Mouse (Mus musculus) cerebellum, adult 2 months (tissue): ENCODE data around the gene Mast4. TPM values are rescaled to one million over a fixed set of nuclear protein-coding genes. Genes with fewer than 3 reads are reported as not detected.

ENCODE experiments used
- DNase-seq, 2 experiments: peaks; one replicate each; pipeline ENCODE4 v3.0.0; 2021
- H3K27ac ChIP-seq: fragments of 200-500 bp; 2 replicates; pipeline ENCODE4 v1.5.1; 2012; ENCODE audit warnings: low read length, control low read depth, inconsistent platforms; ENCODE audit not compliant: insufficient read depth
- H3K27me3 ChIP-seq: fragments of 200-500 bp; 2 replicates; pipeline ENCODE4 v1.6.1; 2012; ENCODE audit warnings: inconsistent platforms, mild to moderate bottlenecking, low read length, moderate library complexity; ENCODE audit not compliant: control insufficient read depth, insufficient read depth
- H3K4me1 ChIP-seq: fragments of 200-500 bp; 2 replicates; pipeline ENCODE4 v1.6.1; 2011; ENCODE audit warnings: low read length; ENCODE audit not compliant: control insufficient read depth, insufficient read depth
- H3K4me3 ChIP-seq: fragments of 200-500 bp; replicated peaks from 2 replicates; pipeline ENCODE3; 2011; ENCODE audit warnings: mild to moderate bottlenecking, low read depth, low read length, control low read depth; ENCODE audit not compliant: insufficient read depth
- CTCF ChIP-seq: fragments of 200-500 bp; IDR thresholded peaks from 2 replicates; pipeline ENCODE4 v1.5.1; 2011; ENCODE audit warnings: low read depth, mild to moderate bottlenecking, control low read depth, low read length, moderate library complexity, borderline replicate concordance; ENCODE audit not compliant: insufficient read depth
- POLR2A ChIP-seq: fragments of 200-500 bp; IDR thresholded peaks from 2 replicates; pipeline ENCODE4 v1.6.1; 2011; ENCODE audit warnings: low read length, control low read depth, borderline replicate concordance; ENCODE audit not compliant: insufficient read depth
- WGBS: fragments of 180-500 bp; shearing (Covaris S2); methylation state at CpG from one replicate; pipeline ENCODE4 v1.1.7; 2018; 5-methylcytosine and 5-hydroxymethylcytosine counted together
- polyA plus RNA-seq: library from polyadenylated mRNA; depleted of rRNA; stranded (reverse); fragments of >200 nt; gene quantifications from 2 replicates; pipeline ENCODE4 v1.2.3, GENCODE M21; 2012

The Mast4 gene
- polyA plus RNA-seq, 1 experiment: 21.2 TPM

- TF ChIP-seq POLR2A (no peak), CTCF (no peak)
- WGBS: 91% methylated on average over 3 of the region's 3 CpGs
- DNase-seq: no peak
- Histone ChIP-seq H3K4me1 (no peaks in the 10 kb centered on the region), H3K4me3 (no peak overlapping the region), H3K27ac (no peak overlapping the region), H3K27me3 (no peaks in the 10 kb centered on the region)
Observed at GRCm38 (mm10) chr13:102892783-102893182, 441.5 kb downstream of the Mast4 start.

DNA sequence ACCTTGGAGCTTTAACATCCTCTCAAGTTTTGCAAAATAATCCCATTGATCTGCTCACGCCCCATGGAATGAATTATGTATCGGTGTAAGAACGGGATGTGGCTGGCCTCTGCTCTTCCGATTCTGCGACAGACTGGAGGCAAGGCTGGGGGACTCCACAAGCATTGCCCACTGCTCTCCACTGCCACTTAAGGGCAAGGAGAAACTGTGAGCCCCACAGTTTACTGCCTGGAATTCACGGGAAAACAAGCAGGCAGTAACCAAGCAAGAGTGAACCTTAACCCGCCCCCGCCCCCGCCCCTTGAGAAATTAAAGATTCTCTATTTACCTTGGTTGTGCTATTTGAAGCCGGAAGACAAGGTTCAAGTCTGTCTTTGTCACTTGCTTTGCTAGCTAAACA lies 444.3 kb downstream of the Mast4 start:
- H3K27ac ChIP-seq: no peak overlapping the region
- TF ChIP-seq POLR2A (no peak), CTCF (no peak)
- no peaks in the 10 kb centered on the region for H3K4me1 ChIP-seq
- no peak for DNase-seq
- WGBS: 87% methylated on average over 10 of the region's 10 CpGs
- no peaks in the 10 kb centered on the region for H3K27me3 ChIP-seq
- no peak overlapping the region for H3K4me3 ChIP-seq

DNA sequence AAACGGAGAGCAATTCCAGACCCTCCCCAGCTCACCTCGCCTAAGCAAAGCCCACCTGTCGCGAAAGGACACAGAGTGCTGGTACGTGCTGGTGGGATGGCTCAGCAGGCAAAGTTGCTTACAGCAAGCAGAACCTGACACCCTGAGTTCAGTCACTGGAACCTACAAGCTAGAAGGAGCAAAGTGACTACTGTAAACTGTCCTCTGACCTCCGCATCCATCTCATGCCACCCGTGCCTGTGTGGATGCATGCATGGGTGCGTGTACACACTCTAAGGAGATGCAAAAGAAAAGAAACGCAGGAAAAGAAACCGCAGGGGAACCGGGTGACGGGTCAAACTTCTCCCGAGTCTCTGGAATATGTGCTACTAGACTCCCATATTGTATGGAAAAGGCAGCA lies 444.8 kb downstream of the Mast4 start:
- 92% methylated on average over 13 of the region's 13 CpGs for WGBS
- Histone ChIP-seq H3K27me3 (no peaks in the 10 kb centered on the region), H3K4me3 (no peak overlapping the region), H3K27ac (no peak overlapping the region), H3K4me1 (no peaks in the 10 kb centered on the region)
- no peak for DNase-seq
- TF ChIP-seq CTCF (no peak), POLR2A (no peak)

- no peak for DNase-seq
- TF ChIP-seq POLR2A (no peak), CTCF (no peak)
- Histone ChIP-seq H3K27me3 (no peaks in the 10 kb centered on the region), H3K27ac (no peak overlapping the region), H3K4me1 (no peaks in the 10 kb centered on the region), H3K4me3 (no peak overlapping the region)
- 90% methylated on average over 15 of the region's 15 CpGs for WGBS
Observed at GRCm38 (mm10) chr13:102888895-102889490, 445.3 kb downstream of the Mast4 start.

- no peak for DNase-seq
- 87% methylated on average over 8 of the region's 8 CpGs for WGBS
- Histone ChIP-seq H3K4me3 (no peak overlapping the region), H3K27ac (no peak overlapping the region), H3K4me1 (no peaks in the 10 kb centered on the region), H3K27me3 (no peaks in the 10 kb centered on the region)
- TF ChIP-seq POLR2A (no peak), CTCF (no peak)
Observed at GRCm38 (mm10) chr13:102888211-102888610, 446.1 kb downstream of the Mast4 start.

- TF ChIP-seq CTCF (no peak), POLR2A (no peak)
- 96% methylated on average over 13 of the region's 13 CpGs for WGBS
- Histone ChIP-seq H3K27ac (no peak overlapping the region), H3K4me1 (no peaks in the 10 kb centered on the region), H3K4me3 (no peak overlapping the region), H3K27me3 (no peaks in the 10 kb centered on the region)
- no peak for DNase-seq
Observed at GRCm38 (mm10) chr13:102887534-102887933, 446.8 kb downstream of the Mast4 start.

GRCm38 (mm10) chr13:102886788-102887187 lies 447.5 kb downstream of the Mast4 start:
- 77% methylated on average over 8 of the region's 8 CpGs for WGBS
- H3K27me3 ChIP-seq: no peaks in the 10 kb centered on the region
- no peak overlapping the region for H3K4me3 ChIP-seq
- H3K27ac ChIP-seq: no peak overlapping the region
- no peaks in the 10 kb centered on the region for H3K4me1 ChIP-seq
- no peak for DNase-seq
- TF ChIP-seq POLR2A: no peak
- no peak for TF ChIP-seq CTCF

- H3K27me3 ChIP-seq: no peaks in the 10 kb centered on the region
- 76% methylated on average over 4 of the region's 4 CpGs for WGBS
- H3K4me1 ChIP-seq: no peaks in the 10 kb centered on the region
- no peak overlapping the region for H3K27ac ChIP-seq
- TF ChIP-seq POLR2A (no peak), CTCF (no peak)
- no peak overlapping the region for H3K4me3 ChIP-seq
- DNase-seq: no peak
Observed at GRCm38 (mm10) chr13:102886147-102886546, 448.1 kb downstream of the Mast4 start.
